Mouse (Mus musculus): ENCODE measurements around the gene Nkiras1. TPM values are rescaled to one million over a fixed set of nuclear protein-coding genes. Genes with fewer than 3 reads are reported as not detected.

Gene Nkiras1
- polyA plus RNA-seq, 1 experiment = 0.07 TPM

- Histone ChIP-seq H3K36me3 (ENCODE audit: control insufficient read depth) (no peaks in the 10 kb centered on the region), H3K27me3 (ENCODE audit: control insufficient read depth) (peaks cover 20% of the 10 kb centered on the region), H3K4me3 (replicated peaks) (peak overlapping the region; percentile 73), H3K9me3 (ENCODE audit: control insufficient read depth, low read length) (no peaks in the 10 kb centered on the region), H3K4me1 (ENCODE audit: control insufficient read depth) (peaks cover 21% of the 10 kb centered on the region)
- TF ChIP-seq TAL1 (IDR thresholded peaks at IDR 0.05; ENCODE audit: low read length) (no peak), GATA1 (IDR thresholded peaks at IDR 0.05; ENCODE audit: low read length) (no peak)
Measured at GRCm38 (mm10) chr14:18330789-18331692, 60.1 kb downstream of the Nkiras1 start.

- TF ChIP-seq TAL1 (IDR thresholded peaks at IDR 0.05; ENCODE audit: low read length) = no peak
- no peak for TF ChIP-seq GATA1 (IDR thresholded peaks at IDR 0.05; ENCODE audit: low read length)
Measured at GRCm38 (mm10) chr14:18331693-18332131, 60.8 kb downstream of the Nkiras1 start, which contains the start of gene Ube2e1. TSS of gene Ube2e1 (minus strand) at chr14:18331859.

More at GRCm38 (mm10) chr14:18331693-18332131, 60.8 kb downstream of the Nkiras1 start, which contains the start of gene Ube2e1:
- Histone ChIP-seq H3K4me3 (replicated peaks) (peak within 1 kb of the TSS; percentile 73), H3K9me3 (ENCODE audit: control insufficient read depth, low read length) (no peaks in the 10 kb centered on the region), H3K36me3 (ENCODE audit: control insufficient read depth) (no peaks in the 10 kb centered on the region), H3K27me3 (ENCODE audit: control insufficient read depth) (peaks cover 20% of the 10 kb centered on the region), H3K4me1 (ENCODE audit: control insufficient read depth) (peaks cover 20% of the 10 kb centered on the region)

Other genes starting within 250 kb of the Nkiras1 start
- not detected in 2 replicates for gene Nr1d2, start 32.0 kb upstream of the Nkiras1 start, polyA plus RNA-seq (2012)
- 18.6 and 34.1 TPM in 2 replicates for gene Rpl15, start 255 bp downstream of the Nkiras1 start, polyA plus RNA-seq (2012)
- gene Ube2e1, start 60.7 kb downstream of the Nkiras1 start, polyA plus RNA-seq (2012) = 0.31 and 0.45 TPM in 2 replicates